8 mouse cellular contexts compared by ENCODE assay signal in the genomic region with DNA sequence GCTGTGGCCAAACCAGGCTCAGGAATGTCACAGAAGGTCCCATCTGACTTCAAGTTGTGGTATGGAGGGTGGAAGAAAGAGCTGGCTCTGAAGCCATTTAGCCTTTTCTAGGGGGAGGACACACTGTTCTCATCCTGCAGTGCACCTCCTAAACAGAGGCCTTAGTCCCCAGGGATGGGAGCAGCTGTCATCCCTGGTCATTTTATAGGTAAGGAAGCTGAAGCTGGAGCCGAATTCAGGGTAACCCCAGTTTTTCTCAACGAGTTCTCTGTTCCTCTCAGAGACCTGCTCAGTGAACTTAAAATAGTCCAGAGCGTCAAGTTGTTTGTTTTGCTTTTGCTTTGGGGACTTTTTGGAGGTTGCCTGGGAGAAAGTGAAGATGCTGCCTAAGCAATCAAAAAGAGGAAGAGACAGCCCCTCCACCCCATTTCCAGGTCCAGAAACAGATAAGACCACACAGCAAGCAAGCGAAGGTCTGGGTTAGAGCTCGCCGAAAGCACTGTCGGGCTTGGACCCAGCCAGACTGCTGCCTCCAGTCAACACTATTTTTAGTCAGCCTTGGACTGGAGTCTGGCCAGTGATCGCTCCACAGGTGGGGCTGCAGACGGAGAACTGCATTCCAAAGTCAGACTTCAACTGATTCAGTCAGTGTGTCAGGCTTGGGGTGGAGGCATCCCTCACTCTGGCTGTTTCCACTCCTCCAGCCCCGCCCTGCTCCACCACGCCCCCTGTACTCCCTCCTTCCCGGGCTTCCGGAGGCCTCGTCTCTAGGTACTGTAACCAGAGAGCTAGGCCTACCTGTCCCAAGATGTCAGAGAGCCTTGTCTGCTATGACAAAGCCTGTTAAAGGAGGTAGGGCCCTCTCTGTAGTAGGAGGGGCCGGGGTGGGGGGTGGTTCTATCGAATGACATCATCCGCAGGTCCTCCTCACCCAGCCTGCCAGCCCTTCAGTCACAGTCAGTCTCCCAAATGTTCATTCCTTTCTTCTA. TPM values are rescaled to one million over a fixed set of nuclear protein-coding genes. Genes with fewer than 3 reads are reported as not detected.
A peak's percentile ranks its signal among the peaks of the same experiment; 100 is the strongest.
DNase-seq lines count a peak whose midpoint lies in the region; ATAC-seq lines count a peak whose summit lies in the region.

No protein-coding gene starts in this region.

- H3K4me2 ChIP-seq in hindbrain, embryonic 15.5 days = 0 out of 2 replicates have a peak overlapping the region, but pooled peaks have one; percentile 1
- no peak overlapping the region for H3K4me2 ChIP-seq in hindbrain, embryonic 16.5 days (ENCODE audit: low read length)
- H3K4me2 ChIP-seq in liver, embryonic 11.5 days = peak overlapping the region; percentile 58

- no peaks in the 10 kb centered on the region for H3K9me3 ChIP-seq in hindbrain, embryonic 15.5 days
- H3K9me3 ChIP-seq in hindbrain, embryonic 16.5 days (ENCODE audit: control insufficient read depth, low read length) = no peaks in the 10 kb centered on the region
- H3K9me3 ChIP-seq in liver, embryonic 11.5 days (ENCODE audit: control insufficient read depth, low read length) = no peaks in the 10 kb centered on the region

- H3K36me3 ChIP-seq in hindbrain, embryonic 15.5 days = no peaks in the 10 kb centered on the region
- H3K36me3 ChIP-seq in hindbrain, embryonic 16.5 days (ENCODE audit: control insufficient read depth, insufficient read depth, low read length) = no peaks in the 10 kb centered on the region
- no peaks in the 10 kb centered on the region for H3K36me3 ChIP-seq in liver, embryonic 11.5 days (ENCODE audit: control insufficient read depth, insufficient read depth, low read length)

- no peak overlapping the region for H3K9ac ChIP-seq in hindbrain, embryonic 15.5 days
- no peak overlapping the region for H3K9ac ChIP-seq in hindbrain, embryonic 16.5 days (ENCODE audit: low read depth, low read length)
- 0 out of 2 replicates have a peak overlapping the region, but pooled peaks have one; percentile 7 for H3K9ac ChIP-seq in liver, embryonic 11.5 days (ENCODE audit: low read depth, low read length)

- H3K27me3 ChIP-seq in hindbrain, embryonic 15.5 days = no peaks in the 10 kb centered on the region
- no peaks in the 10 kb centered on the region; the same call in 1 of the 2 replicates for H3K27me3 ChIP-seq in hindbrain, embryonic 16.5 days (replicated peaks; ENCODE audit: control insufficient read depth, insufficient read depth, low read length)
- peaks cover 2% of the 10 kb centered on the region; the same call in 1 of the 2 replicates for H3K27me3 ChIP-seq in liver, embryonic 11.5 days (replicated peaks; ENCODE audit: control insufficient read depth, insufficient read depth, low read length)

- H3K27ac ChIP-seq in hindbrain, embryonic 15.5 days (replicated peaks) = no peak overlapping the region
- H3K27ac ChIP-seq in hindbrain, embryonic 16.5 days (ENCODE audit: low read depth, low read length) = no peak overlapping the region
- H3K27ac ChIP-seq in liver, embryonic 11.5 days (ENCODE audit: low read depth, low read length) = peak overlapping the region; percentile 58; the same call in 1 of the 2 replicates

- 34% methylated on average over 17 of the region's 17 CpGs for WGBS in hindbrain, embryonic 15.5 days
- 33% methylated on average over 17 of the region's 17 CpGs for WGBS in hindbrain, embryonic 16.5 days
- 9% methylated on average over 17 of the region's 17 CpGs for WGBS in liver, embryonic 11.5 days

- DNase-seq in adrenal gland, postnatal 10 days = peak; percentile 72
- peak; percentile 71 for DNase-seq in heart, postnatal 4 days
- DNase-seq in liver, embryonic 11.5 days (ENCODE audit: low spot score) = peak; percentile 60
- peak; percentile 71 for DNase-seq in thymus, postnatal 4 days

- H3K4me3 ChIP-seq in hindbrain, embryonic 15.5 days = no peak overlapping the region
- no peak overlapping the region for H3K4me3 ChIP-seq in hindbrain, embryonic 16.5 days (ENCODE audit: low read length)
- H3K4me3 ChIP-seq in liver, embryonic 11.5 days (ENCODE audit: low read depth, low read length) = 0 out of 2 replicates have a peak overlapping the region, but pooled peaks have one; percentile 8

- H3K4me1 ChIP-seq in hindbrain, embryonic 15.5 days (replicated peaks) = peaks cover 12% of the 10 kb centered on the region; the same call in 1 of the 2 replicates
- H3K4me1 ChIP-seq in hindbrain, embryonic 16.5 days (ENCODE audit: control insufficient read depth, insufficient read depth, low read depth, low read length) = peaks cover 5% of the 10 kb centered on the region
- peaks cover 20% of the 10 kb centered on the region for H3K4me1 ChIP-seq in liver, embryonic 11.5 days (replicated peaks; ENCODE audit: control insufficient read depth, insufficient read depth, low read length)

- ATAC-seq in hindbrain, embryonic 15.5 days (ENCODE audit: low FRiP score, low read depth) = peak; percentile 45; the same call in 1 of the 2 replicates
- no peak for ATAC-seq in hindbrain, embryonic 16.5 days
- peak; percentile 70 for ATAC-seq in erythroblast, adult 5-6 weeks (replicated peaks; ENCODE audit: low FRiP score, poor library complexity, severe bottlenecking)
- ATAC-seq in liver, embryonic 11.5 days (replicated peaks; ENCODE audit: low FRiP score) = peak; percentile 64; the same call in 1 of the 2 replicates
- peak; percentile 34 for ATAC-seq in neutrophil, adult 5-6 weeks (ENCODE audit: extremely low read depth, insufficient number of reproducible peaks, low FRiP score, poor library complexity, severe bottlenecking)

RNA-seq across cellular contexts. Expression of a gene that starts 24.8 kb away (rescaled TPM):
- polyA plus RNA-seq in hindbrain, embryonic 15.5 days (2015; fragmentation: Nextera tagmentation; extraction: Ambion mirVana) = 32.2 and 34.6 TPM in 2 replicates
- polyA plus RNA-seq in hindbrain, embryonic 16.5 days (2015; fragmentation: Nextera tagmentation; extraction: Ambion mirVana) = 30.8 and 31.6 TPM in 2 replicates
- 10 to 100 TPM; 23.6 to 25.1 TPM for total RNA-seq in adrenal gland, postnatal 10 days (2021)
- total RNA-seq in erythroblast, adult 5-6 weeks (2015; ENCODE audit: low replicate concordance) = 9.6 and 12.5 TPM in 2 replicates
- 19.2 and 30.5 TPM in 2 replicates for total RNA-seq in erythroblast, adult 5-6 weeks (2017; ENCODE audit: low replicate concordance)
- total RNA-seq in heart, postnatal 4 days (2021) = 10 to 100 TPM; 27.0 to 27.9 TPM
- 6.7 and 7.2 TPM in 2 replicates for polyA plus RNA-seq in liver, embryonic 11.5 days (2014; fragmentation: Nextera tagmentation; extraction: Ambion mirVana)
- total RNA-seq in neutrophil, adult 5-6 weeks (2017) = 196 and 238 TPM in 2 replicates

RNA-seq across cellular contexts. Expression of a gene that starts 41.5 kb away (rescaled TPM):
- polyA plus RNA-seq in hindbrain, embryonic 15.5 days (2015; fragmentation: Nextera tagmentation; extraction: Ambion mirVana) = 84.8 and 93.2 TPM in 2 replicates
- polyA plus RNA-seq in hindbrain, embryonic 16.5 days (2015; fragmentation: Nextera tagmentation; extraction: Ambion mirVana) = 86.5 and 88.6 TPM in 2 replicates
- 100 to 1,000 TPM; 244 to 274 TPM for total RNA-seq in adrenal gland, postnatal 10 days (2021)
- 15.4 and 25.7 TPM in 2 replicates for total RNA-seq in erythroblast, adult 5-6 weeks (2015; ENCODE audit: low replicate concordance)
- total RNA-seq in erythroblast, adult 5-6 weeks (2017; ENCODE audit: low replicate concordance) = 28.7 and 31.4 TPM in 2 replicates
- total RNA-seq in heart, postnatal 4 days (2021) = 100 to 1,000 TPM; 104 to 105 TPM
- polyA plus RNA-seq in liver, embryonic 11.5 days (2014; fragmentation: Nextera tagmentation; extraction: Ambion mirVana) = 235 and 256 TPM in 2 replicates
- total RNA-seq in neutrophil, adult 5-6 weeks (2017) = 36.3 and 40.5 TPM in 2 replicates
